Mouse (Mus musculus): ENCODE measurements around the gene Coro2b.

DNA sequence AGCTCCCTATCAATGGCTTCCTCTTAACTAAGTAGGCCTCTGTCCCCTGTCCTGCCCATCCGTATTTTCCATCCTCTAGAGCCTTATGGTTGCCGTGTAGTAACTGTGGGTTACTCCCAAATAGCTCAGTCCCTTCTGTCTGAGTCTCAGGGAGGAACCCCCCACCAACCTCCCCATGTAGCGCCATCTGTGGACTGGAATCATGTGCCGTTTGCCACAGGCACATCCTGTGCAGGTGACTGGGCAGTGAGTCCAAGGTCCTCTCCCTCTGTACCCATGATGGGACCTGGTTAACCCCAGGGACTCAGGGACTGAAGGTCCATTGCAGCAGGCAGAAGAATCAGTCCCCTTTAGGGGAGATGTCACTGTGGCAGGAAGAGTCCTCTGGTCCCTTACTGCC is 106.1 kb downstream of the Coro2b start:
- TF ChIP-seq CTCF (IDR thresholded peaks at IDR 0.05; ENCODE audit: low read depth, low read length) (no peak), POLR2A (IDR thresholded peaks at IDR 0.05; ENCODE audit: insufficient read depth, low read length) (no peak), EP300 (IDR thresholded peaks at IDR 0.05; ENCODE audit: insufficient read depth, low read depth, low read length) (no peak)

Measured in ES-Bruce4 (cell line).